Comparison of ENCODE assay signal across 8 mouse cellular contexts in the genomic region with DNA sequence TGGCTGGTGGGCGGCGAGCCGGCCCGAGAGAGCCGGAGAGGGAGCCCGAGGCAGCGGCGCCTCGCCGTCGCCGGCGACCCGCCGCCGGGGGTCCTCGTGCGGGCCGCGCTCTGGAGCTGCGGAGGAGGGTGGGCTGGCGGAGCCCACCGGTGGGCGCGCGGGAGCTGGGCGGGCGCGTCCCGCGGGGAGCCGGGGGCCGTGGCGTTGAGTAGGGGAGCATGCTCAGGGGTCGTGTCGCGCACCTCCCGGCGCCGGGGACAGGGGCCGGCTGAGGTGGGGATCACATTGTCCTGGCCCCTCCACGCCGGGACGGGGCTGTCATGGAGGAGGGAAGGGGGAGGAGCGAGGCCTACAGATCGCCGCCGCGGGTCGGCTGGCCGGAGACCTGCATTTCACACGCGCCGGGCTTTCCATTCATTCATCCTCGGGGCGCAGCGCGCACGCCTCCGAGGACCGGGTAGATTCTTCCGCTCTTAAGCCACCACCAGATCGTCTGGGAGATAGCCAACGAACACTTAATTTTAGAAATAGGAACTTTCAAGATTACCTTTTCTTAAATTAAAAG. TPM values are rescaled to one million over a fixed set of nuclear protein-coding genes. Genes with fewer than 3 reads are reported as not detected.
DNase-seq lines count a peak whose midpoint lies in the region; ATAC-seq and TF ChIP-seq lines count a peak whose summit lies in the region.

No protein-coding gene starts in this region.

- H3K4me1 ChIP-seq in embryonic facial prominence, embryonic 15.5 days = peaks cover 41% of the 10 kb centered on the region
- peaks cover 34% of the 10 kb centered on the region for H3K4me1 ChIP-seq in heart, embryonic 10.5 days
- H3K4me1 ChIP-seq in kidney, embryonic 14.5 days (ENCODE audit: control insufficient read depth, insufficient read depth, low read length) = peaks cover 28% of the 10 kb centered on the region
- H3K4me1 ChIP-seq in liver, embryonic 13.5 days (replicated peaks) = peaks cover 53% of the 10 kb centered on the region
- H3K4me1 ChIP-seq in stomach, embryonic 14.5 days (ENCODE audit: control insufficient read depth, insufficient read depth, low read length) = peaks cover 28% of the 10 kb centered on the region

- peak overlapping the region; percentile 96 for H3ac ChIP-seq in C2C12 (ENCODE audit: control insufficient read depth, insufficient read length, low read depth)

- under 1% methylated on average over 61 of the region's 64 CpGs for WGBS in embryonic facial prominence, embryonic 15.5 days
- WGBS in heart, embryonic 10.5 days = under 1% methylated on average over 64 of the region's 64 CpGs
- under 1% methylated on average over 48 of the region's 64 CpGs for WGBS in kidney, embryonic 14.5 days
- WGBS in liver, embryonic 13.5 days (ENCODE audit: insufficient replicate concordance) = under 1% methylated on average over 58 of the region's 64 CpGs
- WGBS in stomach, embryonic 14.5 days = under 1% methylated on average over 53 of the region's 64 CpGs

- H3K9me3 ChIP-seq in embryonic facial prominence, embryonic 15.5 days (replicated peaks) = no peaks in the 10 kb centered on the region
- H3K9me3 ChIP-seq in heart, embryonic 10.5 days = no peaks in the 10 kb centered on the region
- no peaks in the 10 kb centered on the region for H3K9me3 ChIP-seq in kidney, embryonic 14.5 days (ENCODE audit: control insufficient read depth, low read length)
- H3K9me3 ChIP-seq in liver, embryonic 13.5 days (replicated peaks) = no peaks in the 10 kb centered on the region
- no peaks in the 10 kb centered on the region for H3K9me3 ChIP-seq in stomach, embryonic 14.5 days (ENCODE audit: control insufficient read depth, low read depth, low read length)

- peaks cover 57% of the 10 kb centered on the region for H3K79me2 ChIP-seq in C2C12 (ENCODE audit: control insufficient read depth, insufficient read depth)

- no peaks in the 10 kb centered on the region for H3K27me3 ChIP-seq in C2C12 (ENCODE audit: control insufficient read depth, insufficient read depth, insufficient read length)
- no peaks in the 10 kb centered on the region for H3K27me3 ChIP-seq in embryonic facial prominence, embryonic 15.5 days
- no peaks in the 10 kb centered on the region for H3K27me3 ChIP-seq in heart, embryonic 10.5 days (ENCODE audit: insufficient read depth, poor library complexity, severe bottlenecking)
- H3K27me3 ChIP-seq in kidney, embryonic 14.5 days (ENCODE audit: control insufficient read depth, insufficient read depth, low read length) = no peaks in the 10 kb centered on the region
- no peaks in the 10 kb centered on the region for H3K27me3 ChIP-seq in liver, embryonic 13.5 days
- no peaks in the 10 kb centered on the region for H3K27me3 ChIP-seq in stomach, embryonic 14.5 days (ENCODE audit: control insufficient read depth, insufficient read depth, low read length)

- H3K9ac ChIP-seq in embryonic facial prominence, embryonic 15.5 days = peak overlapping the region; percentile 94
- peak overlapping the region; percentile 99 for H3K9ac ChIP-seq in kidney, embryonic 14.5 days (ENCODE audit: low read depth, low read length)
- peak overlapping the region; percentile 99 for H3K9ac ChIP-seq in liver, embryonic 13.5 days
- peak overlapping the region; percentile 82 for H3K9ac ChIP-seq in stomach, embryonic 14.5 days (replicated peaks; ENCODE audit: low read depth, low read length)

- peak; percentile 36 to 50 for DNase-seq in adrenal gland, postnatal 4 days (ENCODE audit: low spot score in 2 of 2)
- peak; percentile 88 for DNase-seq in heart, embryonic 10.5 days (ENCODE audit: low spot score)
- peak; percentile 69 for DNase-seq in liver, embryonic 13.5 days
- DNase-seq in natural killer cell, adult 2 months (ENCODE audit: low spot score in 2 of 2) = peak; percentile 40 to 46

- peak overlapping the region; percentile 67 for H3K4me2 ChIP-seq in embryonic facial prominence, embryonic 15.5 days (replicated peaks)
- H3K4me2 ChIP-seq in kidney, embryonic 14.5 days (replicated peaks; ENCODE audit: low read depth, low read length) = peak overlapping the region; percentile 81
- peak overlapping the region; percentile 78 for H3K4me2 ChIP-seq in liver, embryonic 13.5 days
- H3K4me2 ChIP-seq in stomach, embryonic 14.5 days (replicated peaks; ENCODE audit: low read depth, low read length) = peak overlapping the region; percentile 66

- peak overlapping the region; percentile 91 for H3K27ac ChIP-seq in embryonic facial prominence, embryonic 15.5 days (replicated peaks)
- peak overlapping the region; percentile 100 for H3K27ac ChIP-seq in heart, embryonic 10.5 days
- peak overlapping the region; percentile 92 for H3K27ac ChIP-seq in kidney, embryonic 14.5 days (ENCODE audit: low read depth, low read length)
- H3K27ac ChIP-seq in liver, embryonic 13.5 days = peak overlapping the region; percentile 89
- peak overlapping the region; percentile 85 for H3K27ac ChIP-seq in stomach, embryonic 14.5 days (ENCODE audit: low read length)

- peaks cover 18% of the 10 kb centered on the region for H3K36me3 ChIP-seq in C2C12 (ENCODE audit: control insufficient read depth, insufficient read depth)
- H3K36me3 ChIP-seq in embryonic facial prominence, embryonic 15.5 days = no peaks in the 10 kb centered on the region
- H3K36me3 ChIP-seq in heart, embryonic 10.5 days = no peaks in the 10 kb centered on the region
- no peaks in the 10 kb centered on the region for H3K36me3 ChIP-seq in kidney, embryonic 14.5 days (ENCODE audit: control insufficient read depth, insufficient read depth, low read length)
- H3K36me3 ChIP-seq in liver, embryonic 13.5 days = no peaks in the 10 kb centered on the region
- no peaks in the 10 kb centered on the region for H3K36me3 ChIP-seq in stomach, embryonic 14.5 days (ENCODE audit: control insufficient read depth, insufficient read depth, low read length)

- peaks cover 50% of the 10 kb centered on the region for H3K79me3 ChIP-seq in C2C12 (ENCODE audit: low read depth)

- H3K4me3 ChIP-seq in C2C12 (ENCODE audit: insufficient read depth, poor library complexity, severe bottlenecking) = peak overlapping the region; percentile 84
- H3K4me3 ChIP-seq in embryonic facial prominence, embryonic 15.5 days (replicated peaks) = peak overlapping the region; percentile 89
- H3K4me3 ChIP-seq in heart, embryonic 10.5 days = peak overlapping the region; percentile 99
- peak overlapping the region; percentile 99 for H3K4me3 ChIP-seq in kidney, embryonic 14.5 days (ENCODE audit: low read length)
- H3K4me3 ChIP-seq in liver, embryonic 13.5 days (replicated peaks) = peak overlapping the region; percentile 100
- H3K4me3 ChIP-seq in stomach, embryonic 14.5 days (ENCODE audit: low read depth, low read length) = peak overlapping the region; percentile 92

- no peak for TF ChIP-seq CTCF in C2C12 (IDR thresholded peaks at IDR 0.05; ENCODE audit: control insufficient read depth, insufficient read depth, insufficient read length)

- peak; percentile 69 for ATAC-seq in embryonic facial prominence, embryonic 15.5 days (ENCODE audit: insufficient number of reproducible peaks, low FRiP score, low TSS enrichment, low read depth)
- peak; percentile 83 for ATAC-seq in kidney, embryonic 14.5 days (ENCODE audit: low FRiP score, low TSS enrichment)
- peak; percentile 63 for ATAC-seq in liver, embryonic 13.5 days (ENCODE audit: low read depth)
- ATAC-seq in stomach, embryonic 14.5 days (ENCODE audit: insufficient number of reproducible peaks, insufficient read depth, low FRiP score, low read depth) = peak; percentile 64

TF ChIP-seq in C2C12, 6 proteins besides CTCF, POLR2A, EP300 and RAD21:
- TF ChIP-seq MYOG (IDR thresholded peaks at IDR 0.05; ENCODE audit: control insufficient read depth, extremely low read depth, insufficient read length) (no peak), MYOD1 (IDR thresholded peaks at IDR 0.05; ENCODE audit: control insufficient read depth, insufficient read length, low read depth) (no peak), MAX (IDR thresholded peaks at IDR 0.05) (no peak), CEBPB (IDR thresholded peaks at IDR 0.05; ENCODE audit: low read depth) (no peak), FOSL1 (IDR thresholded peaks at IDR 0.05; ENCODE audit: insufficient read depth, low read length, poor library complexity, severe bottlenecking) (no peak), USF1 (IDR thresholded peaks at IDR 0.05; ENCODE audit: low read depth) (no peak)

RNA-seq across cellular contexts. Expression of gene Eif4e, which starts 1.8 kb away (rescaled TPM):
- polyA plus RNA-seq in C2C12 (2012; fragmentation: generic; extraction: Trizol) = 134 TPM
- 100 to 1,000 TPM; 176 to 182 TPM for total RNA-seq in adrenal gland, postnatal 4 days (2021)
- 299 and 311 TPM in 2 replicates for polyA plus RNA-seq in embryonic facial prominence, embryonic 15.5 days (2015; fragmentation: Nextera tagmentation; extraction: Ambion mirVana)
- 368 and 419 TPM in 2 replicates for polyA plus RNA-seq in heart, embryonic 10.5 days (2016; fragmentation: Nextera tagmentation; extraction: Ambion mirVana)
- polyA plus RNA-seq in kidney, embryonic 14.5 days (2014; fragmentation: Nextera tagmentation; extraction: Ambion mirVana) = 417 and 426 TPM in 2 replicates
- polyA plus RNA-seq in liver, embryonic 13.5 days (2015; fragmentation: Nextera tagmentation; extraction: Ambion mirVana) = 206 and 264 TPM in 2 replicates
- 343 and 347 TPM in 2 replicates for polyA plus RNA-seq in stomach, embryonic 14.5 days (2014; fragmentation: Nextera tagmentation; extraction: Ambion mirVana)

RNA-seq across cellular contexts. Expression of gene Metap1, which starts 38.4 kb away (rescaled TPM):
- 32.2 TPM for polyA plus RNA-seq in C2C12 (2012; fragmentation: generic; extraction: Trizol)
- total RNA-seq in adrenal gland, postnatal 4 days (2021) = 10 to 100 TPM; 55.8 to 59.4 TPM
- 38.0 and 40.3 TPM in 2 replicates for polyA plus RNA-seq in embryonic facial prominence, embryonic 15.5 days (2015; fragmentation: Nextera tagmentation; extraction: Ambion mirVana)
- 47.1 and 48.8 TPM in 2 replicates for polyA plus RNA-seq in heart, embryonic 10.5 days (2016; fragmentation: Nextera tagmentation; extraction: Ambion mirVana)
- polyA plus RNA-seq in kidney, embryonic 14.5 days (2014; fragmentation: Nextera tagmentation; extraction: Ambion mirVana) = 35.3 and 54.0 TPM in 2 replicates
- 26.1 and 32.0 TPM in 2 replicates for polyA plus RNA-seq in liver, embryonic 13.5 days (2015; fragmentation: Nextera tagmentation; extraction: Ambion mirVana)
- 59.6 and 66.2 TPM in 2 replicates for polyA plus RNA-seq in stomach, embryonic 14.5 days (2014; fragmentation: Nextera tagmentation; extraction: Ambion mirVana)

Comparison
In these comparisons a context has a peak if more than half of its experiments do, and no peak if none do; other contexts are left out.
1. Peak in every context shown above with its lines: DNase-seq, ATAC-seq, H3K4me3 ChIP-seq and H3K27ac ChIP-seq.